Mouse (Mus musculus) spleen, adult 12 weeks (tissue): Measurements from ENCODE around the gene Tmem109.
A peak's percentile ranks its signal among the peaks of the same experiment; 100 is the strongest.

Source experiments
- DNase-seq: peaks from one replicate; pipeline ENCODE4 v3.0.0; 2022; ENCODE audit warnings: low spot score

Tmem109 gene

GRCm38 (mm10) chr19:10841721-10842626 lies 39.8 kb downstream of the Tmem109 start:
- DNase-seq = peak; percentile 19

- no peak for DNase-seq
Measured at GRCm38 (mm10) chr19:10839010-10839892, 42.5 kb downstream of the Tmem109 start, which contains the start of gene Slc15a3. Gene Slc15a3, plus strand, starts transcription at chr19:10839727.

GRCm38 (mm10) chr19:10835671-10836070 lies 46.1 kb downstream of the Tmem109 start:
- no peak for DNase-seq

- DNase-seq = no peak
Measured at GRCm38 (mm10) chr19:10833611-10834010, 48.2 kb downstream of the Tmem109 start.

- no peak for DNase-seq
Measured at GRCm38 (mm10) chr19:10832030-10832429, 49.8 kb downstream of the Tmem109 start.

GRCm38 (mm10) chr19:10831424-10831823 lies 50.4 kb downstream of the Tmem109 start:
- DNase-seq = peak; percentile 30

- DNase-seq = no peak
Measured at GRCm38 (mm10) chr19:10829436-10830175, 52.2 kb downstream of the Tmem109 start, which contains the start of gene Cd6. Gene Cd6, minus strand, starts transcription at chr19:10830058.

- no peak for DNase-seq
Measured at GRCm38 (mm10) chr19:10828321-10828720, 53.5 kb downstream of the Tmem109 start.

GRCm38 (mm10) chr19:10824061-10824460 lies 57.7 kb downstream of the Tmem109 start:
- no peak for DNase-seq

GRCm38 (mm10) chr19:10822534-10822933 lies 59.3 kb downstream of the Tmem109 start:
- DNase-seq = no peak

GRCm38 (mm10) chr19:10821319-10821718 lies 60.5 kb downstream of the Tmem109 start:
- DNase-seq = no peak
